Mouse (Mus musculus) embryonic facial prominence, embryonic 15.5 days (tissue): ENCODE results near the gene Vps26c. TPM values are rescaled to one million over a fixed set of nuclear protein-coding genes. Genes with fewer than 3 reads are reported as not detected.

Experiments used
- ATAC-seq: fragments of 200-750 bp; cut with Nextera tagmentation; 2 replicates; pipeline ENCODE4 v1.8.0; 2017; ENCODE audit warnings: low read depth, moderate TSS enrichment; ENCODE audit not compliant: insufficient number of reproducible peaks, low FRiP score, low TSS enrichment
- H3K27ac ChIP-seq: fragments of 300-500 bp; sonication (generic); replicated peaks from 2 replicates; pipeline ENCODE4 v1.5.1; 2015; ENCODE audit warnings: mild to moderate bottlenecking, inconsistent platforms
- H3K27me3 ChIP-seq: fragments of 300-500 bp; sonication (generic); 2 replicates; pipeline ENCODE4 v1.6.1; 2015; ENCODE audit warnings: inconsistent platforms
- H3K36me3 ChIP-seq: fragments of 300-500 bp; sonication (generic); 2 replicates; pipeline ENCODE4 v1.6.1; 2015; ENCODE audit warnings: mild to moderate bottlenecking, inconsistent platforms
- H3K4me1 ChIP-seq: fragments of 300-500 bp; sonication (generic); 2 replicates; pipeline ENCODE4 v1.6.1; 2015; ENCODE audit warnings: inconsistent platforms
- H3K4me2 ChIP-seq: fragments of 300-500 bp; sonication (generic); replicated peaks from 2 replicates; pipeline ENCODE4 v1.6.1; 2015; ENCODE audit warnings: mild to moderate bottlenecking, inconsistent platforms
- H3K4me3 ChIP-seq: fragments of 300-500 bp; sonication (generic); replicated peaks from 2 replicates; pipeline ENCODE4 v1.5.1; 2015; ENCODE audit warnings: mild to moderate bottlenecking, inconsistent platforms
- H3K9ac ChIP-seq: fragments of 300-500 bp; sonication (generic); 2 replicates; pipeline ENCODE4 v1.6.1; 2015; ENCODE audit warnings: inconsistent platforms
- H3K9me3 ChIP-seq: fragments of 300-500 bp; sonication (generic); replicated peaks from 2 replicates; pipeline ENCODE4 v1.6.1; 2016; ENCODE audit warnings: inconsistent platforms
- WGBS: fragments of 180-500 bp; shearing (Covaris S2); methylation state at CpG from one replicate; pipeline ENCODE4 v1.1.7; 2015; 5-methylcytosine and 5-hydroxymethylcytosine counted together
- polyA plus RNA-seq: library from polyadenylated mRNA; unstranded; fragments of >200 nt; fragmentation: Nextera tagmentation; extraction: Ambion mirVana; gene quantifications from 2 replicates; pipeline ENCODE4 v1.2.1, GENCODE M21; 2015

Vps26c gene
- polyA plus RNA-seq, 1 experiment from 2014 or later, result 55.8 TPM

DNA sequence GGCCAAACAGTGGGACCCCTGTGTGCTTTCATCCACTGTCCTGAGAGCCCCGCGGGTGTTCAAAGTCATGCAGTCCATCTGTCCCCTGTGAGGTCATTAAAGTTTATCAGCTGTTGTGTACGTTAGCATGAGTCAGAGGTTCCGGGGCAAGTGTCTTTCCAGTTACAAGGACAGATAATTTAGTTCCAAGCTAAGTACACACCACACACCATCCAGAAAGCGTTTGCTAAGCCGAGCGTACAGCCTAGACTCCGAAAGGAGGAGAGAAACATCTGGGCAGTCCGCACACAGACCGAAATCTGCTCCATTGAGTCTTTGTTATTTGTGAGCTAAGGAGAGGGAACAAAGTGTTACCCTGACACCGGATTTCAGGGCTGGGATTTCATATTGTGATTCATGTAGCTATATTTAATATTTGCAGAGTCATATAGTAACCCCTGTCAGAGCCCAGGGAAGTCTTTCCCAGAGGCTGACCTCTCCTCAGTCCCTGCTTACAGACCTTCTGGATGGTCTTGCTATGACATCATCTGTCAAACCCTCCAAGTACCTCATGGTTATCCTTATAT is 18.0 kb upstream of the Vps26c start:
- Histone ChIP-seq H3K4me3 (no peak overlapping the region), H3K36me3 (no peaks in the 10 kb centered on the region), H3K9me3 (no peaks in the 10 kb centered on the region), H3K27me3 (no peaks in the 10 kb centered on the region), H3K4me2 (no peak overlapping the region), H3K4me1 (no peaks in the 10 kb centered on the region), H3K9ac (no peak overlapping the region), H3K27ac (no peak overlapping the region)
- ATAC-seq, result no peak
- WGBS, result 73% methylated on average over 11 of the region's 11 CpGs

DNA sequence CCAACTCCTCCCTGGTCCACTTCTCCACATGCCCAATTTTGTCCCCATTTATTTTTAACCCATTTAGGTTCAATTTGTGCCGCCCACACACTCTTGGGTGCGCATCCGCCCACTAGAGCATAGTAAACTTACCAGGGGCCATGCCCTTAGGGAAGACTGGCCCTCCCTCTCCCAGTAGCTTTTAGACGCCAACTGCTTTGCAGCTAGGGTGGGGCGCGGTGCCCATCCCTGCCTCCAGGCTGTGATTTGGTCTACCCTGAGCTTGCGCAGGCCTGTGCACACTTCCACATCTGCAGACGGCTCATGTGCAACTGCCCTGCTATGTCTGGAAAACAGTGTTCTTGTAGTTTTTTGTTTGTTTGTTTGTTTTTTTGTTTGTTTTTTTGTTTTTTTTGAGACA is 16.3 kb upstream of the Vps26c start:
- Histone ChIP-seq H3K36me3 (no peaks in the 10 kb centered on the region), H3K4me3 (no peak overlapping the region), H3K9ac (no peak overlapping the region), H3K27ac (no peak overlapping the region), H3K4me2 (no peak overlapping the region), H3K4me1 (no peaks in the 10 kb centered on the region), H3K27me3 (no peaks in the 10 kb centered on the region), H3K9me3 (no peaks in the 10 kb centered on the region)
- ATAC-seq, result no peak
- 78% methylated on average over 8 of the region's 8 CpGs for WGBS

DNA sequence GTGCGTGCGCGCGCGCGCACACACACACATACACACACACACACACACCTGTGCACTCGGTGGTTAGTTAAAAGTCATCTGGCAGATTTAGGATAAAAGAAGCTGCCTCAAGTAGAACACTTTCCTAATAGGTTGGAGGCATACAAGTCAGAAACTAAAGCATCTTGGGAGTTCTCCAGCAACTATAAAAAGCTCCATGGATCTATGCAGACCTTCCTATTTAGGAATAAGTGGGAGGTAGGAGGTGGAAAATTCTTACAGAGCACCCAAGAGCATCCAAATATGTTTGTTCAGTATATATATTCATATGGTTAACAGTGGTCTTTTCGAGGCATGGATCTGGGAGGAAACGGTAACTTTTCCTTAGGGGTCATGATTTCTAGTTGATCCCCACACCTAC is 13.5 kb upstream of the Vps26c start:
- H3K4me2 ChIP-seq, result no peak overlapping the region
- H3K27me3 ChIP-seq, result no peaks in the 10 kb centered on the region
- H3K27ac ChIP-seq, result no peak overlapping the region
- no peak for ATAC-seq
- no peaks in the 10 kb centered on the region for H3K36me3 ChIP-seq
- peaks cover 7% of the 10 kb centered on the region; the same call in 1 of the 2 replicates for H3K4me1 ChIP-seq
- H3K4me3 ChIP-seq, result no peak overlapping the region
- no peak overlapping the region for H3K9ac ChIP-seq
- WGBS, result 92% methylated on average over 9 of the region's 9 CpGs
- H3K9me3 ChIP-seq, result no peaks in the 10 kb centered on the region

- Histone ChIP-seq H3K27ac (peak overlapping the region; percentile 63), H3K9me3 (no peaks in the 10 kb centered on the region), H3K4me2 (no peak overlapping the region), H3K36me3 (no peaks in the 10 kb centered on the region), H3K27me3 (no peaks in the 10 kb centered on the region), H3K4me1 (peaks cover 7% of the 10 kb centered on the region; the same call in 1 of the 2 replicates), H3K4me3 (no peak overlapping the region), H3K9ac (no peak overlapping the region)
- 44% methylated on average over 9 of the region's 9 CpGs for WGBS
- no peak for ATAC-seq
These were observed 10.5 kb upstream of the Vps26c start for GRCm38 (mm10) chr16:94537159-94537527.

- no peaks in the 10 kb centered on the region for H3K36me3 ChIP-seq
- H3K4me2 ChIP-seq, result no peak overlapping the region
- peak overlapping the region; percentile 63 for H3K27ac ChIP-seq
- no peaks in the 10 kb centered on the region for H3K9me3 ChIP-seq
- peaks cover 7% of the 10 kb centered on the region; the same call in 1 of the 2 replicates for H3K4me1 ChIP-seq
- WGBS, result 56% methylated on average over 7 of the region's 7 CpGs
- no peak for ATAC-seq
- no peaks in the 10 kb centered on the region for H3K27me3 ChIP-seq
- H3K9ac ChIP-seq, result no peak overlapping the region
- H3K4me3 ChIP-seq, result no peak overlapping the region
These were observed 10.0 kb upstream of the Vps26c start for GRCm38 (mm10) chr16:94536417-94537158.

GRCm38 (mm10) chr16:94535716-94536115 is 9.1 kb upstream of the Vps26c start:
- WGBS, result 82% methylated on average over 5 of the region's 5 CpGs

GRCm38 (mm10) chr16:94533679-94534078 is 7.0 kb upstream of the Vps26c start:
- no peaks in the 10 kb centered on the region for H3K36me3 ChIP-seq
- no peaks in the 10 kb centered on the region for H3K27me3 ChIP-seq
- no peak overlapping the region for H3K4me2 ChIP-seq
- H3K4me3 ChIP-seq, result no peak overlapping the region
- H3K27ac ChIP-seq, result no peak overlapping the region
- 62% methylated on average over 6 of the region's 6 CpGs for WGBS
- ATAC-seq, result no peak
- no peak overlapping the region for H3K9ac ChIP-seq
- H3K9me3 ChIP-seq, result no peaks in the 10 kb centered on the region
- peaks cover 7% of the 10 kb centered on the region; the same call in 1 of the 2 replicates for H3K4me1 ChIP-seq

More at GRCm38 (mm10) chr16:94535716-94536115, 9.1 kb upstream of the Vps26c start:
- no peaks in the 10 kb centered on the region for H3K36me3 ChIP-seq
- H3K4me3 ChIP-seq, result no peak overlapping the region
- H3K4me2 ChIP-seq, result no peak overlapping the region
- H3K4me1 ChIP-seq, result peaks cover 7% of the 10 kb centered on the region; the same call in 1 of the 2 replicates
- no peak overlapping the region for H3K9ac ChIP-seq
- H3K27me3 ChIP-seq, result no peaks in the 10 kb centered on the region
- no peak overlapping the region for H3K27ac ChIP-seq
- H3K9me3 ChIP-seq, result no peaks in the 10 kb centered on the region
- no peak for ATAC-seq

- H3K9me3 ChIP-seq, result no peaks in the 10 kb centered on the region
- no peak overlapping the region for H3K27ac ChIP-seq
- no peak for ATAC-seq
- H3K4me2 ChIP-seq, result no peak overlapping the region
- H3K4me3 ChIP-seq, result no peak overlapping the region
- H3K4me1 ChIP-seq, result peaks cover 8% of the 10 kb centered on the region
- WGBS, result 83% methylated on average over 4 of the region's 4 CpGs
- H3K36me3 ChIP-seq, result no peaks in the 10 kb centered on the region
- H3K27me3 ChIP-seq, result no peaks in the 10 kb centered on the region
- no peak overlapping the region for H3K9ac ChIP-seq
These were observed 4.6 kb upstream of the Vps26c start for GRCm38 (mm10) chr16:94531268-94531667.

DNA sequence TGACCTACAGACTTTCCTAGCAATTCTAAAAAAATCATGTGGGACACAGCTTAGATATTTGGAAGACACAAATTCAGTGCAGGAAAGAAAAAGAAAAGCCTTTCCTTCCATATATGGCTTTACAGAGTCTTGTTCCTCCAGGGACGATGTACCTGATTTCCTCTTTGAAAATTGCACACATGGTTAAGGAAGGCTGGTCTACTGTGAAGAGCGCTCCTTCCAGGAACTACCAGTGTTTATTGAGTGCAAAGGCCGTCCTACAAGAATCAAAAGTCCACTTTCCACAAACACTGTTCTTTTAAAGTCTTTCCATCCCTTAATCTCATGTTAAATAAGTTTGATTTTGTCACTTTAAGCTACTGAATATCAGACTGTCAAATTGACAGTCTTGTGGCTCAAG is 916 bp upstream of the Vps26c start:
- peak overlapping the region; percentile 96 for H3K27ac ChIP-seq
- WGBS, result 50% methylated on average over 3 of the region's 3 CpGs

GRCm38 (mm10) chr16:94527152-94527534 is 513 bp upstream of the Vps26c start:
- H3K9ac ChIP-seq, result peak overlapping the region; percentile 55
- peak overlapping the region; percentile 62 for H3K4me2 ChIP-seq
- H3K4me3 ChIP-seq, result peak overlapping the region; percentile 80
- peaks cover 29% of the 10 kb centered on the region for H3K4me1 ChIP-seq
- no peak for ATAC-seq
- H3K9me3 ChIP-seq, result no peaks in the 10 kb centered on the region
- H3K27me3 ChIP-seq, result no peaks in the 10 kb centered on the region
- no peaks in the 10 kb centered on the region for H3K36me3 ChIP-seq
- peak overlapping the region; percentile 96 for H3K27ac ChIP-seq
- WGBS, result 4% methylated on average over 13 of the region's 13 CpGs

More for the DNA sequence above, 916 bp upstream of the Vps26c start:
- H3K27me3 ChIP-seq, result no peaks in the 10 kb centered on the region
- H3K4me3 ChIP-seq, result peak overlapping the region; percentile 80
- ATAC-seq, result no peak
- H3K9me3 ChIP-seq, result no peaks in the 10 kb centered on the region
- peaks cover 29% of the 10 kb centered on the region for H3K4me1 ChIP-seq
- H3K4me2 ChIP-seq, result peak overlapping the region; percentile 62
- no peaks in the 10 kb centered on the region for H3K36me3 ChIP-seq
- H3K9ac ChIP-seq, result peak overlapping the region; percentile 55

DNA sequence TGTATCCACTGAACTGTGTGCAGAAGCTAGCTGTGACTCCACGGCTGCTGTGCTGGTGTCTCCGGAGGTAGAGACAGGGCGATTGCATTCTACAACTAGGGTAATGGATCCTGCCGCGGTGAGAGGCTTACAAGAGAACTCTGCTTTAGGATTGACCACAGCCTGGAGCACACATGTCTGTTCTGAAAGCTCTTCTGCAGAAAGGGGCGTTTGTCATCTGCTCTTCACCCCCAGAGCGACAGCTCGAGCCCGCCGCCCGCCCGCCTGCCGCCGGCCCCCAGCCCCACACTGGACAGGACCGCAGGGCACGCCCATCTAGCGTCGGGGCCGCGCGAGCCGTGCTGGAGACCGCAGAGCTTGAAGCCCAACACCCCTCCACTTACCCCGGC is 681 bp downstream of the Vps26c start:
- Histone ChIP-seq H3K4me3 (peak overlapping the region; percentile 80), H3K36me3 (no peaks in the 10 kb centered on the region), H3K27ac (peak overlapping the region; percentile 96), H3K9me3 (no peaks in the 10 kb centered on the region), H3K4me2 (peak overlapping the region; percentile 62), H3K27me3 (no peaks in the 10 kb centered on the region), H3K4me1 (peaks cover 29% of the 10 kb centered on the region), H3K9ac (peak overlapping the region; percentile 49)
- whole genome bisulfite sequencing, result 0% methylated on average over 24 of the region's 24 CpGs
- peak; percentile 63 for ATAC-seq
